Mouse (Mus musculus): Measurements from ENCODE around the gene Snd1.

Gene Snd1

DNA sequence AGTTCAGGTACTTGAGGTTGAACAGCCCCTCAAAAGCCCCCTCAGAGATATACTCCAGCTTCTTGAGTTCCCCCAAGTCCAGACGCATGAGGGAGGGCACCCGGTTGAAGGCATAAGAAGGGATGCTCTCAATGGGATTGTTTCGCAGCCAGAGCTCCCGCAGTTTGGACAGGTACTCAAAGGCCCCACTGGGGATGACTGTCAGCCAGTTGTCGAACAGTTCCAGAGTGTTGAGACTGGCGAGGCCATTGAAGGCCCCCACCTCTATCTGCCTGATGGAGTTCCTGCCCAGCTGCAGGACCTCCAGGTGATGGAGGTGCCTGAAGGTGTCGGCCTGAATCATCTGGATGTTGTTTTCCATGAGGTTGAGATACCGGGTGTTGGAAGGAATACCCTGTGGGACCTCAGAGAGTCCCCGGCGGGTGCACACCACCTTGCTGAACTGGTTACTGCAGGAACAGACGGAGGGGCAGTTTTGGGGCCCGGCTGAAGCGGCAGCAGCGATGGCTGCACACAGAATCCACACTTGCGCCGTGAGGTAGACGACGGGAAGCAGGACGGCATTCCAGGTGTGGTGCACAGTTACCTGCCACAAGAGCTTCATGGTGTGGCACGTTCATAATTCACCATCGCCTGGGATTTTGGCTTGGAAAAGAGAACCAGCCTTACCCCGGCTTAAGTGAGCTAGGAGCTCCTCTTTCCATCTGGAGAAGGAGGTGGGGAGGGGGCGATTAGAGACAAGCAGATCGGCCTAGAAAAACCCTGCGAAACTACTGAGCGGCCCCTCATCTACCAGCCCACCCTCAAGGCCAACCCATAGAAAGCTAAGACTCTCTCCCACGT, 356.3 kb downstream of the Snd1 start, which contains the start of gene Lrrc4:
Gene Lrrc4 (minus strand): TSS at position 737 of the 843 bp plus-strand sequence.
- intact Hi-C loops (cut with DNase I): loop anchor here (5.0 to 10.0 kb wide), 2 partner anchors 34 to 194 kb away; no protein-coding TSS in a partner anchor

- intact Hi-C loops (cut with DNase I): loop anchor here (5.0 to 10.0 kb wide), 2 partner anchors 35 to 193 kb away; no protein-coding TSS in a partner anchor
Measured at GRCm38 (mm10) chr6:28831854-28832750, 357.2 kb downstream of the Snd1 start.

GRCm38 (mm10) chr6:28832751-28833291, 357.9 kb downstream of the Snd1 start:
- intact Hi-C loops (cut with DNase I): loop anchor here (5.0 to 10.0 kb wide), 2 partner anchors 36 to 192 kb away; no protein-coding TSS in a partner anchor

DNA sequence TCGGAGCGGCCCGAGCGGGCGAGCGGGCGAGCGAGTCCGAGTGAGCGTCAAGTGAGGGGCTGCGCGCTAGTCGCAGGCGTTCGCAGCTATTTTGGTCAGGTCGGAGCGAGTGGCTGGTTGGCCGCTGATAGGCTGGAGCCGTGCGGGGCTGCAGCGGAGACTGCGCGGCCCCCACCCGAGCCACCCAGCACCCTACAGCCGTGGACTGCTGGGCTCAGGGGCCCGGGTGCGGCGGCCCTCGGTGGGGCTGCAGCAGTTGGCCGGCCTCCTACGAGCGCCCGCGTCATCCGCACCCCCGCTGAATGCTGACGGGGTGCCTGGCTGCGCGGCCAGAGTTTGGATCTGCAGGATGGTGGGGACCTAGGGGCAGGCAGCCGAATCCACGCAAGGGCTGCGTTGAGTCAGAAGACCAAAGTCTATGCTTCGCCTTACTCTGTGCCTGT, 358.5 kb downstream of the Snd1 start:
- intact Hi-C loops (cut with DNase I): loop anchor here (5.0 to 10.0 kb wide), 2 partner anchors 36 to 191 kb away; no protein-coding TSS in a partner anchor

DNA sequence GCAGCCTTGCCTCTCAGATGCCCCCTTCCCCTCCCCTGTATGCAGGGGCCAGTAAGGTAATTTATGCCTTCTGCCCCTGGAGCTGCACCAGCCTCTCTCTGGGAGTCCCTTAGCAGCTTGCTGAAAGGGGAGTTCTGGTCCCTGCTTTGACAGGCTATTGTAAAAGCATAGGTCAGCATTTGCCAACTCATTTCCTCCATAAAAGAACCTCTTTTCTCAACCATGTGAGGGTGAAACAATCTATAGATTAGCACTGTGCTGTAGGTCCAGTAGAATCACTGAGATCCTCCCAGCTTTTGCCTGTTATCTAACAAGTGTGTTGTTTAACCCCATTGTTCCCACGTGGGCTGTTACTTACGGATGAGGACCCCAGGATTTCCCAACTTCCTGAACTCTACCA, 359.1 kb downstream of the Snd1 start:
- intact Hi-C loops (cut with DNase I): loop anchor here (5.0 to 10.0 kb wide), 2 partner anchors 37 to 191 kb away; no protein-coding TSS in a partner anchor

GRCm38 (mm10) chr6:28836600-28836999, 361.7 kb downstream of the Snd1 start:
- intact Hi-C loops (cut with DNase I): loop anchor here (10.0 kb wide), 1 partner anchor 188 kb away; no protein-coding TSS in a partner anchor

GRCm38 (mm10) chr6:28841569-28841968, 366.6 kb downstream of the Snd1 start:
- intact Hi-C loops (cut with DNase I): loop anchor here (5.0 kb wide), 1 partner anchor 51 kb away; no protein-coding TSS in a partner anchor

GRCm38 (mm10) chr6:28842375-28843276, 367.7 kb downstream of the Snd1 start:
- intact Hi-C loops (cut with DNase I): loop anchor here (5.0 kb wide), 1 partner anchor 50 kb away; no protein-coding TSS in a partner anchor

GRCm38 (mm10) chr6:28845610-28846009, 370.7 kb downstream of the Snd1 start:
- intact Hi-C loops (cut with DNase I): no loop called here

DNA sequence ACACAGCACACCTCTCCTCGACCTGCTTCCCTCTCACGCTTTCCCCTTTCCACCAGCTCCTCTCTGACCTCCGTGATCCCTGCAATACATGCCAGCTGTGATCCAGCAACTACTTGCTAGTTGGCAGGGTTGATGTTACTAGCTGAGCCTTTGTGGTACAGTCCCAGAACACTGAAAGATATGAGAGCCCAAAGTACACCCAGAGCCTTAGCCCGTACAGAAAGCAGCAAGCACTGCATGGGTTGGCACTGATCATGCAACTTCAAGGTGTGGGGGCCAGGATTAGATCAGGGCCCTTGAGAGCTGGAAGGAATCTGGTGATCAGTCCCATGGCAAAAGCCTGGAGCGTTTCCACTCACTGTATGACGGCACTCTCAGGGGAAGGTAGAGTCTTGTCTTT, 372.7 kb downstream of the Snd1 start:
- intact Hi-C loops (cut with DNase I): no loop called here

GRCm38 (mm10) chr6:28848285-28848794, 373.4 kb downstream of the Snd1 start:
- intact Hi-C loops (cut with DNase I): no loop called here

DNA sequence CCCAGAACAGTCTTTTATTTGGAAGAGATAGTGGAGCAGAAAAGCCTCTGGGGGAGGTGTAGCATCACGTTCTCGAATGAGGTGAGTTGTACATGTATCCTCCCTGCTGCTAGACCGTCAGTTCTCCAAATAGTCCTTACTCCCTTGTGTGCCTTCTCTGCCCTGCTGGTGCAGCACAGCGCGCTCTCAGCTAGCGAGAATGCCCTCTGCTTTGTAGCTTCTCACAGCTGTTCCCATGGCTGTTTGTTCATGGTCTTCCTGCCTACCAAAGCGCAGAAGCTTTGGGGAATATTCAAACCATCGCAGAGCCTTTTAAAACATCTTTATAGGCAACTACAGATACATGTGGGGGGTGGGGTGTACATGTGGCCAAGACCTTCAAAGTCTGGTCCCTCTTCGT, 374.0 kb downstream of the Snd1 start:
- intact Hi-C loops (cut with DNase I): no loop called here

GRCm38 (mm10) chr6:28849317-28849716, 374.4 kb downstream of the Snd1 start:
- intact Hi-C loops (cut with DNase I): no loop called here

GRCm38 (mm10) chr6:28850326-28850900, 375.5 kb downstream of the Snd1 start:
- intact Hi-C loops (cut with DNase I): no loop called here

GRCm38 (mm10) chr6:28852342-28852741, 377.4 kb downstream of the Snd1 start:
- intact Hi-C loops (cut with DNase I): no loop called here

GRCm38 (mm10) chr6:28853164-28853563, 378.2 kb downstream of the Snd1 start:
- intact Hi-C loops (cut with DNase I): no loop called here

DNA sequence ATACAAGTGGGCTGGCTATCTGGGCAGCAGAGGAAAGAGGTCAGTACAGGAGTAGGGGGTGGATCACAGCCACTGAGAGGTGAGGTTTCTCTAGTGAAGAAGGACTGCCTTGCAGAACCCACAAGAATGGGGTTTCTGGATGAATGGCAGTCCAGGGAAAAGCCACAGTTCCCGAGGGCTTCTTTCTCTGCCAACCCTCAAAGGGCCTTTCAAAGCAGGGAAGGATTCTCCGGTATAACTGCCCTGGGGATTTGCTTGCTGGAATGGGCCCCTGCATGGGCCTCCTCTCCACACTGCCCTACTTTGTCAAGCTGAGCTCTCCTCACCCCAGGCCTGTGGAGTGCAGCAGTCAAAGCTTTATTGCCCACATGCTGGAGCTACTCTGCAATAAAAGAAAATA, 378.7 kb downstream of the Snd1 start:
- intact Hi-C loops (cut with DNase I): no loop called here

DNA sequence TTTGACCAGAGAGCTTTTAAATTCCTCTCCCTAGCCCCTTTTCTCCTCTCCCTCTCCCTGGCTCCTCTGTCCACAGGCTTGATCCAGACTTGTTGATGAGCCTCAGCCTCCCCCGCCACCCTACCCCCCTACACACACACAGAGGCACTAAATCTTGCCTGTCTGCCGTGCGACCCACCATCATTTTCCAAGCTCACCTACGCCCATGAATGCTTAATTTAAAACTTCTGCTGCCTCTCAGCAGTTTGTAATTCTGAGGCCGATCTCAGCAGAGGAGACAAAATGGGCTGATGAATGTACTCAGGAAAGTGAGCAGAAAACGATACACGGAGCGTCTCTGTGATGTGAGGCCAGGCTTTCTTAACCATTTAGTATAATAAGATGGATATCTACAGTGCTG, 379.7 kb downstream of the Snd1 start:
- intact Hi-C loops (cut with DNase I): no loop called here

DNA sequence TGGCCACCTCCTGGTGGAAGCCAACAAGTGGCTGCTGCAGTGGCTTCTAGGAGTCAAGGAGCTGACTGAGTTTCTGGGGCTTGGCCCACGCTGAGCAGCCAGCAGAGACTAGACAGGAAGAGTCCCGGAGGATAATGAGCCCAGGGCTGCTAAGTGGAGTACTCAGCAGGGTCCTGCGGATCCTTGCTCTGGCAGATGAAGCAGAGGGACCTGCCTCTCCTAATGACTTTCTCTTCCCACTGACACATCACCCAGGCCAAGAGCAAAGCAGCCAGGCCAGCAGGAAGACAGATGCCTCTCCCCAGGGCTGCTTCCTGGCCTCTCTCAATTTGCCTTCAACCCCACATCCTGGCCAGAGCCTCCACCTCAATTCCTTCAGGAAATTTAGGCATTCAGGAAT, 380.5 kb downstream of the Snd1 start:
- intact Hi-C loops (cut with DNase I): no loop called here
